Comparison of ENCODE assay signal across 19 mouse cellular contexts in genomic region chrX:36311420-36311819, GRCm38 (mm10). TPM values are rescaled to one million over a fixed set of nuclear protein-coding genes. Genes with fewer than 3 reads are reported as not detected.
DNase-seq lines count a peak whose midpoint lies in the region; ATAC-seq and TF ChIP-seq lines count a peak whose summit lies in the region.
"Had no signal": no experiment of that assay in that cellular context is flagged by ENCODE, and none has a peak within 500 bp of the region (broad histone marks: within the 10 kb centered on the region; RNA-seq: fewer than 3 reads in every experiment).

No protein-coding gene starts in this region.

- intact Hi-C loops in left cerebral cortex, postnatal 25 days (cut with DNase I) = loop anchor here (5.0 kb wide), 1 partner anchor 81 kb away; no protein-coding TSS in a partner anchor

- peak; percentile 18 for DNase-seq in forebrain, postnatal 0 days
- peak; percentile 3 for DNase-seq in liver, adult 2 months (ENCODE audit: extremely low read depth, low read depth, low spot score)
- no peak for DNase-seq in liver, embryonic 11.5 days (ENCODE audit: low spot score)
- peak; percentile 58 to 71 for DNase-seq in layer of hippocampus, adult 2 months (ENCODE audit: low spot score in 2 of 2)
- peak; percentile 28 to 91 for DNase-seq in left cerebral cortex, postnatal 25 days (ENCODE audit: low spot score in 2 of 2)
- DNase-seq in cerebellum, adult 8-10 months = no peak
- no peak for DNase-seq in spleen, postnatal 4 days (ENCODE audit: low spot score in 2 of 2)
- DNase-seq: B cell, adult 2 months; cerebellum, postnatal 14 days; gastrocnemius, postnatal 25 days; heart, postnatal 10 days; liver, postnatal 0 days had no signal

- 59% methylated on average over 3 of the region's 3 CpGs for WGBS in forebrain, postnatal 0 days
- WGBS in forebrain, embryonic 13.5 days = 70% methylated on average over 3 of the region's 3 CpGs
- 72% methylated on average over 3 of the region's 3 CpGs for WGBS in liver, adult 2 months
- WGBS in liver, embryonic 11.5 days = 81% methylated on average over 3 of the region's 3 CpGs

- no peak overlapping the region for H3K9ac ChIP-seq in forebrain, postnatal 0 days
- H3K9ac ChIP-seq in forebrain, embryonic 13.5 days = no peak overlapping the region
- H3K9ac ChIP-seq in liver, adult 2 months (ENCODE audit: low read depth, low read length) = no peak overlapping the region
- H3K9ac ChIP-seq in liver, embryonic 11.5 days (ENCODE audit: low read depth, low read length) = no peak overlapping the region
- H3K9ac ChIP-seq: forebrain, embryonic 12.5 days; hindbrain, embryonic 13.5 days; intestine, embryonic 15.5 days; kidney, embryonic 15.5 days; liver, postnatal 0 days; midbrain, embryonic 12.5 days; neural tube, embryonic 13.5 days had no signal

- no peaks in the 10 kb centered on the region for H3K27me3 ChIP-seq in forebrain, postnatal 0 days (ENCODE audit: insufficient read depth, low read length)
- no peaks in the 10 kb centered on the region for H3K27me3 ChIP-seq in forebrain, embryonic 13.5 days
- H3K27me3 ChIP-seq in liver, adult 2 months (ENCODE audit: control insufficient read depth, insufficient read depth, low read length) = no peaks in the 10 kb centered on the region
- no peaks in the 10 kb centered on the region for H3K27me3 ChIP-seq in liver, embryonic 11.5 days (replicated peaks; ENCODE audit: control insufficient read depth, insufficient read depth, low read length)
- H3K27me3 ChIP-seq: forebrain, embryonic 12.5 days; hindbrain, embryonic 13.5 days; intestine, embryonic 15.5 days; kidney, embryonic 15.5 days; midbrain, embryonic 12.5 days; neural tube, embryonic 13.5 days had no signal

- no peak for ATAC-seq in forebrain, postnatal 0 days
- no peak for ATAC-seq in forebrain, embryonic 13.5 days
- ATAC-seq in liver, embryonic 11.5 days (replicated peaks; ENCODE audit: low FRiP score) = no peak
- ATAC-seq: intestine, embryonic 15.5 days; liver, postnatal 0 days had no signal

- no peaks in the 10 kb centered on the region for H3K36me3 ChIP-seq in forebrain, postnatal 0 days (ENCODE audit: insufficient read depth)
- H3K36me3 ChIP-seq in forebrain, embryonic 13.5 days (ENCODE audit: poor library complexity, severe bottlenecking) = no peaks in the 10 kb centered on the region
- no peaks in the 10 kb centered on the region for H3K36me3 ChIP-seq in liver, adult 2 months (ENCODE audit: control insufficient read depth, insufficient read depth, low read length)
- H3K36me3 ChIP-seq in liver, embryonic 11.5 days (ENCODE audit: control insufficient read depth, insufficient read depth, low read length) = no peaks in the 10 kb centered on the region
- H3K36me3 ChIP-seq: forebrain, embryonic 12.5 days; hindbrain, embryonic 13.5 days; intestine, embryonic 15.5 days; kidney, embryonic 15.5 days; midbrain, embryonic 12.5 days; neural tube, embryonic 13.5 days had no signal

- TF ChIP-seq CTCF in forebrain, postnatal 0 days (IDR thresholded peaks at IDR 0.05; ENCODE audit: low read depth) = no peak
- TF ChIP-seq CTCF in liver, adult 2 months (IDR thresholded peaks at IDR 0.05; ENCODE audit: low read depth, low read length) = no peak
- TF ChIP-seq CTCF in layer of hippocampus, adult 2 months (conservative IDR thresholded peaks at IDR 0.05) = no peak

- no peaks in the 10 kb centered on the region for H3K79me2 ChIP-seq in liver, adult 2 months (ENCODE audit: control insufficient read depth, insufficient read depth, low read length)

- H3K4me1 ChIP-seq in forebrain, postnatal 0 days (ENCODE audit: insufficient read depth) = no peaks in the 10 kb centered on the region
- H3K4me1 ChIP-seq in forebrain, embryonic 13.5 days = no peaks in the 10 kb centered on the region
- H3K4me1 ChIP-seq in liver, adult 2 months (ENCODE audit: control insufficient read depth, insufficient read depth, low read length) = no peaks in the 10 kb centered on the region
- H3K4me1 ChIP-seq in liver, embryonic 11.5 days (replicated peaks; ENCODE audit: control insufficient read depth, insufficient read depth, low read length) = no peaks in the 10 kb centered on the region
- H3K4me1 ChIP-seq: forebrain, embryonic 12.5 days; hindbrain, embryonic 13.5 days; intestine, embryonic 15.5 days; kidney, embryonic 15.5 days; midbrain, embryonic 12.5 days; neural tube, embryonic 13.5 days had no signal

- no peak overlapping the region for H3K4me3 ChIP-seq in forebrain, postnatal 0 days (ENCODE audit: low read depth, low read length)
- H3K4me3 ChIP-seq in forebrain, embryonic 13.5 days = no peak overlapping the region
- no peak overlapping the region for H3K4me3 ChIP-seq in liver, adult 2 months (ENCODE audit: insufficient read depth, low read depth, low read length)
- no peak overlapping the region for H3K4me3 ChIP-seq in liver, embryonic 11.5 days (ENCODE audit: low read depth, low read length)
- no peak overlapping the region for H3K4me3 ChIP-seq in layer of hippocampus, adult 2 months
- H3K4me3 ChIP-seq: forebrain, embryonic 12.5 days; hindbrain, embryonic 13.5 days; intestine, embryonic 15.5 days; kidney, embryonic 15.5 days; midbrain, embryonic 12.5 days; neural tube, embryonic 13.5 days had no signal

- H3K4me2 ChIP-seq in forebrain, postnatal 0 days (ENCODE audit: low read depth) = no peak overlapping the region
- no peak overlapping the region for H3K4me2 ChIP-seq in forebrain, embryonic 13.5 days
- H3K4me2 ChIP-seq in liver, embryonic 11.5 days = no peak overlapping the region
- H3K4me2 ChIP-seq: forebrain, embryonic 12.5 days; hindbrain, embryonic 13.5 days; intestine, embryonic 15.5 days; kidney, embryonic 15.5 days; midbrain, embryonic 12.5 days; neural tube, embryonic 13.5 days had no signal

- no peak for TF ChIP-seq POLR2A in liver, adult 2 months (IDR thresholded peaks at IDR 0.05; ENCODE audit: extremely low read depth, insufficient read depth, low read length)

- H3K9me3 ChIP-seq in forebrain, postnatal 0 days (ENCODE audit: low read length) = no peaks in the 10 kb centered on the region
- no peaks in the 10 kb centered on the region for H3K9me3 ChIP-seq in forebrain, embryonic 13.5 days (replicated peaks)
- no peaks in the 10 kb centered on the region for H3K9me3 ChIP-seq in liver, embryonic 11.5 days (ENCODE audit: control insufficient read depth, low read length)
- H3K9me3 ChIP-seq: forebrain, embryonic 12.5 days; hindbrain, embryonic 13.5 days; intestine, embryonic 15.5 days; kidney, embryonic 15.5 days; midbrain, embryonic 12.5 days; neural tube, embryonic 13.5 days had no signal

- no peak overlapping the region for H3K27ac ChIP-seq in forebrain, postnatal 0 days (ENCODE audit: low read depth, low read length)
- H3K27ac ChIP-seq in forebrain, embryonic 13.5 days = no peak overlapping the region
- no peak overlapping the region for H3K27ac ChIP-seq in liver, adult 2 months (replicated peaks; ENCODE audit: insufficient read depth, low read depth, low read length)
- no peak overlapping the region for H3K27ac ChIP-seq in liver, embryonic 11.5 days (ENCODE audit: low read depth, low read length)
- no peak overlapping the region for H3K27ac ChIP-seq in layer of hippocampus, adult 2 months
- H3K27ac ChIP-seq: forebrain, embryonic 12.5 days; hindbrain, embryonic 13.5 days; intestine, embryonic 15.5 days; kidney, embryonic 15.5 days; midbrain, embryonic 12.5 days; neural tube, embryonic 13.5 days had no signal

RNA-seq across cellular contexts. Expression of gene Lonrf3, which starts 16.7 kb away (rescaled TPM):
- 6.2 and 11.3 TPM in 2 replicates for total RNA-seq in forebrain, postnatal 0 days (2014; rRNA removed)
- 0.36 and 0.64 TPM in 2 replicates for polyA plus RNA-seq in forebrain, postnatal 0 days (2015; fragmentation: Nextera tagmentation; extraction: Ambion mirVana)
- polyA plus RNA-seq in forebrain, embryonic 13.5 days (2015; fragmentation: Nextera tagmentation; extraction: Ambion mirVana) = 1.2 and 1.4 TPM in 2 replicates
- total RNA-seq in liver, adult 2 months (2014; rRNA removed) = 2.8 and 3.9 TPM in 2 replicates
- 1.8 and 2.5 TPM in 2 replicates for polyA plus RNA-seq in liver, adult 2 months (2012; rRNA removed)
- 0.69 and 0.90 TPM in 2 replicates for polyA plus RNA-seq in liver, embryonic 11.5 days (2014; fragmentation: Nextera tagmentation; extraction: Ambion mirVana)
- 10 to 100 TPM; 26.8 to 30.8 TPM for total RNA-seq in layer of hippocampus, adult 2 months (2021)
- total RNA-seq in left cerebral cortex, postnatal 25 days (2021) = 10 to 100 TPM; 12.3 to 13.9 TPM

Comparison
In these comparisons a context has a peak if more than half of its experiments do, and no peak if none do; other contexts are left out.
1. DNase-seq: peak in forebrain, postnatal 0 days (single experiment), liver, adult 2 months (single experiment), layer of hippocampus, adult 2 months (2 of 2) and left cerebral cortex, postnatal 25 days (2 of 2); none in liver, embryonic 11.5 days (single experiment), cerebellum, adult 8-10 months (single experiment) and spleen, postnatal 4 days (0 of 2).